Mouse (Mus musculus) stomach, postnatal 0 days (tissue): Measurements from ENCODE around the gene Eif3c.

Experiments
- CTCF ChIP-seq: IDR thresholded peaks from 2 replicates; pipeline ENCODE4 v1.5.1; 2016; ENCODE audit warnings: antibody characterized with exemption, low read depth, mild to moderate bottlenecking, moderate library complexity
- EP300 ChIP-seq: optimal IDR thresholded peaks from 2 replicates; pipeline ENCODE3; 2016; ENCODE audit warnings: antibody characterized with exemption

DNA sequence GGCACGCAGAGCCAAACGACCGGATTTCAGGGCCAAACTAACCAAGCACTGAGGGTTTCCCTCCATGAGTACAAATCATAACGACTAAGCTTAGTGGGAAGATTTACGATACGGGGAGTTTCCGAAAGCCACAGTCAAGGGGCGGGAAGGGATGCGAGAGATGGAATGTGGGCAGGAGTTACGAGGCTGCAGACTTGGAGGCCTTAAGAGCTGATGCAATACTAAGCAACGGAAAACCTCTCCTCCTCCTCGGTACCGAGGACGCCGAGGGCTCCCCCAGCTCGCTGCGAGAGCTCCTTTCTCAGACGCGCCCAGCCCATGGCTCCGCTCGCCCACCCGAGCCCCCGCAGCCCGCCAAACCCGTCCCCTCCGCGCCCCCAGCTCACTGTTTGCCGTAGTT is 518 bp downstream of the Eif3c start:
- no peak for TF ChIP-seq CTCF
- TF ChIP-seq EP300: no peak
